Mouse (Mus musculus) liver, embryonic 15.5 days (tissue): ENCODE data around the gene Acbd3. TPM values are rescaled to one million over a fixed set of nuclear protein-coding genes. Genes with fewer than 3 reads are reported as not detected.

ENCODE experiments used
- ATAC-seq: fragments of 200-750 bp; cut with Nextera tagmentation; 2 replicates; pipeline ENCODE4 v1.8.0; 2017; ENCODE audit warnings: moderate number of reproducible peaks, mild to moderate bottlenecking, moderate library complexity; ENCODE audit not compliant: insufficient read depth
- H3K27ac ChIP-seq: fragments of 300-500 bp; sonication (generic); replicated peaks from 2 replicates; pipeline ENCODE4 v1.5.1; 2015; ENCODE audit warnings: mild to moderate bottlenecking, inconsistent platforms
- H3K27me3 ChIP-seq: fragments of 300-500 bp; sonication (generic); 2 replicates; pipeline ENCODE4 v1.6.1; 2015; ENCODE audit warnings: mild to moderate bottlenecking, inconsistent platforms
- H3K36me3 ChIP-seq: fragments of 300-500 bp; sonication (generic); replicated peaks from 2 replicates; pipeline ENCODE4 v1.6.1; 2015; ENCODE audit warnings: moderate library complexity, mild to moderate bottlenecking, inconsistent platforms
- H3K4me1 ChIP-seq: fragments of 300-500 bp; sonication (generic); replicated peaks from 2 replicates; pipeline ENCODE4 v1.6.1; 2015; ENCODE audit warnings: inconsistent platforms
- H3K4me2 ChIP-seq: fragments of 300-500 bp; sonication (generic); 2 replicates; pipeline ENCODE4 v1.6.1; 2015; ENCODE audit warnings: moderate library complexity, mild to moderate bottlenecking, inconsistent platforms
- H3K4me3 ChIP-seq: fragments of 300-500 bp; sonication (generic); replicated peaks from 2 replicates; pipeline ENCODE4 v1.5.1; 2015; ENCODE audit warnings: mild to moderate bottlenecking, inconsistent platforms
- H3K9ac ChIP-seq: fragments of 300-500 bp; sonication (generic); 2 replicates; pipeline ENCODE4 v1.6.1; 2015; ENCODE audit warnings: moderate library complexity, mild to moderate bottlenecking, inconsistent platforms
- H3K9me3 ChIP-seq: fragments of 300-500 bp; sonication (generic); replicated peaks from 2 replicates; pipeline ENCODE4 v1.6.1; 2016; ENCODE audit warnings: inconsistent platforms
- WGBS: fragments of 180-500 bp; shearing (Covaris S2); methylation state at CpG from one replicate; pipeline ENCODE4 v1.1.7; 2015; ENCODE audit warnings: mixed read lengths; ENCODE audit not compliant: insufficient replicate concordance; 5-methylcytosine and 5-hydroxymethylcytosine counted together
- polyA plus RNA-seq: library from polyadenylated mRNA; unstranded; fragments of >200 nt; fragmentation: Nextera tagmentation; extraction: Ambion mirVana; gene quantifications from 2 replicates; pipeline ENCODE4 v1.2.1, GENCODE M21; 2015

The Acbd3 gene
- polyA plus RNA-seq, 1 experiment from 2014 or later, result 7.6 TPM

DNA sequence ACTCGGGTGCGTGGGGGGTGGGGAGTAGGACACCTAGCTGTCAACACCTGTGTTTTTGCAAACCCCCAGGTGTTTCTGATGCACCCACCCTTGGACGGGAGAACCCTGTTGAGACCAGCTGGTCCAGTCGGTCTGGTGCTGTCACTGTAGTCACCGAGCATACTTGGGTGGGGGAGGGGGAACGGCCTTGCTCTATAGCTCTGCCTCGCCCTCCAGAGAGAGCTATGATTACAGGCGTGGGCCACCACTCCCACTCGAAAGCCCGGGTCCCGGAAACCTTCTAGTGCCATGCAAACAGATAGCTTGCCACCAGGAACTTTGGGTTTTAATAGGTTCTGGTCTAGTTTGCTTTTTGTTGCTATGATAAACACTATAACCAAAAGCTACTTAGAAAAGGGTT, 36.3 kb downstream of the Acbd3 start:
- peaks cover 17% of the 10 kb centered on the region for H3K27me3 ChIP-seq
- peaks cover 20% of the 10 kb centered on the region for H3K4me1 ChIP-seq
- no peaks in the 10 kb centered on the region for H3K36me3 ChIP-seq
- H3K27ac ChIP-seq, result no peak overlapping the region
- ATAC-seq, result no peak
- no peak overlapping the region for H3K4me3 ChIP-seq
- no peaks in the 10 kb centered on the region for H3K9me3 ChIP-seq
- H3K9ac ChIP-seq, result no peak overlapping the region
- no peak overlapping the region for H3K4me2 ChIP-seq
- 67% methylated on average over 11 of the region's 11 CpGs for WGBS

DNA sequence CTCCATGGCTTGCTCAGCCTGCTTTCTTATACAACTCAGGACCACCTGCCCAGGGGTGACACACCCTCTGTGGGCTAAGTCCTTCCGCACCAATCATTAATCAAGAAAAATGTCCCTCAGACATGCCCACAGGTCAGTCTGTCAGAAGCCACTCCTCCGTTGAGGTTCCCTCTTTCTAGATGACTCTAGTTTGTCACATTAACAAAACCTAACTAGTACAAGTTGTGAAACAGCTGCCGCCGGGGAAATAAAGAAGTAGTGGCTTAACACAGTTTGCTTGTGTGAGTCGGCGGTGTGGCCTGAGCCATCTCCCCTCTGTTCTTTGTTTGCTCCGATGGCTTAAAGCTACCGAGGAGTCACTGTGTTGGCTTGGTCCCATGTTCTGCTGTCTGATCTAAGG, 36.8 kb downstream of the Acbd3 start:
- H3K4me3 ChIP-seq, result no peak overlapping the region
- no peaks in the 10 kb centered on the region for H3K36me3 ChIP-seq
- ATAC-seq, result no peak
- WGBS, result 48% methylated on average over 8 of the region's 8 CpGs
- H3K27ac ChIP-seq, result 0 out of 2 replicates have a peak overlapping the region, but pooled peaks have one; percentile 45
- H3K4me2 ChIP-seq, result peak overlapping the region; percentile 61; the same call in 1 of the 2 replicates
- peaks cover 22% of the 10 kb centered on the region for H3K4me1 ChIP-seq
- peaks cover 17% of the 10 kb centered on the region for H3K27me3 ChIP-seq
- no peaks in the 10 kb centered on the region for H3K9me3 ChIP-seq
- H3K9ac ChIP-seq, result no peak overlapping the region

DNA sequence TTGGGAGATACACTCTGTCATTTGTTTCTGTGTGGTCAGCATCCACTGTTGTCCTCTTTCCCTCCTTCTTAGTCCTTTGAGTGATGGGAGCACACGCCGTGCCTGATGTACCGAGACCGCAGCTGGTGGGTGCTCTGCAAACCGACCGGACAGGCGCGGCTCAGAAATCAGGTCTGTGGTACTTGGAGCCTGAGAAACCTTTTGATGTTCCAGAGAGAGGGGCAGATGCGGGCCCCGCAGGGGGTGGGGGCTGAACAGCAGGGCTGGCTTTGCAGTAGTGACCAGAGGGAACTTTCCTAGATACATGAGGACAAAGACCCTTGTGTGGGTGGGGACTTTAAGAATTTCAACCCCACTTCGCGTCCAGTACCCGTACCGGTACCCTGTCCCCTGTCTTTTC, 37.5 kb downstream of the Acbd3 start:
- Histone ChIP-seq H3K9me3 (no peaks in the 10 kb centered on the region), H3K27ac (no peak overlapping the region), H3K36me3 (no peaks in the 10 kb centered on the region), H3K4me1 (peaks cover 25% of the 10 kb centered on the region), H3K27me3 (peaks cover 17% of the 10 kb centered on the region), H3K4me2 (peak overlapping the region; percentile 61), H3K9ac (0 out of 2 replicates have a peak overlapping the region, but pooled peaks have one; percentile 7), H3K4me3 (peak overlapping the region; percentile 35)
- 20% methylated on average over 14 of the region's 14 CpGs for WGBS
- no peak for ATAC-seq

DNA sequence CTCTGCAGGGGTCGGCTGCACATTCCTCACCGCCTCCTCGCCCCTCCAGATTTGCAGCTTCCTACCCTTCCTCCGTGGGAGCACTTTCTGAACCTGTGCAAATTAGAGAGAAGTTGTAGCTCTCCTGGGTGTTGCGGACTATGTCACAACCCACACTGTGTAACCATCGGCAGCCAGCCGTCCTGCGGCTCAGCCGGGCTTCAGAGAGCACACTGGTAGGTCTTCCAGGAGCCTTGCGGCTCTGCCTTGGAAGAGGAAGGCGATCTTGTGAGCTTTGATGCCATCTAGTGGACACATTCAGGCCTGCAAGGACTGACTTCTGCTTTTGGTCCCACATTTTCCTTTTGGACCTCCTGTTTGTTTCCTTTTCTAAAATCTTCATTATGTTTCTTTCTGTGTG, 38.0 kb downstream of the Acbd3 start:
- Histone ChIP-seq H3K4me2 (peak overlapping the region; percentile 61), H3K36me3 (no peaks in the 10 kb centered on the region), H3K27me3 (peaks cover 21% of the 10 kb centered on the region), H3K4me3 (peak overlapping the region; percentile 35), H3K9ac (no peak overlapping the region), H3K4me1 (peaks cover 30% of the 10 kb centered on the region), H3K9me3 (no peaks in the 10 kb centered on the region), H3K27ac (no peak overlapping the region)
- WGBS, result 2% methylated on average over 11 of the region's 11 CpGs
- ATAC-seq, result peak; percentile 35; the same call in 1 of the 2 replicates

DNA sequence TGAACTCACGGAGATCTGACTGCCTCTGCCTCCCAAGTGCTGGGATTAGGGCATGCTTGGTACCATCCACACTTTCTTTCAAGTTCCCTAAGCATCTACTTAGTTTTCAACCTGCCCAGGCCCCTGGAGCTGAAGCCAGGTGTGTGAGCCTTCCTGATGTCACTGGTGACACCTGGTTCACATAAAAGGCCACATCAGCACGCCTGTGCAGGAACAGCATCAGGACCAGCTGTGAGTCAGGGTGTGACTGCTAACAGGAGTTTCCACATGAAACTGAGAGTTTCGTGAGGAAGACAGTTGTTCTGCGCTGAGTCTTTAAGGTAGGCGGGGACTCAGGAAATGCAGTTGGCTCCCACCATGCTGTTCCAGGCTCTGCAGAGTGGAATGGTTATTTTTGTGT, 39.5 kb downstream of the Acbd3 start:
- no peaks in the 10 kb centered on the region for H3K36me3 ChIP-seq
- H3K9me3 ChIP-seq, result no peaks in the 10 kb centered on the region
- no peak overlapping the region for H3K9ac ChIP-seq
- peaks cover 31% of the 10 kb centered on the region for H3K4me1 ChIP-seq
- no peak overlapping the region for H3K4me3 ChIP-seq
- no peak for ATAC-seq
- H3K27me3 ChIP-seq, result peaks cover 34% of the 10 kb centered on the region
- H3K4me2 ChIP-seq, result no peak overlapping the region
- WGBS, result 63% methylated on average over 5 of the region's 5 CpGs
- H3K27ac ChIP-seq, result no peak overlapping the region

DNA sequence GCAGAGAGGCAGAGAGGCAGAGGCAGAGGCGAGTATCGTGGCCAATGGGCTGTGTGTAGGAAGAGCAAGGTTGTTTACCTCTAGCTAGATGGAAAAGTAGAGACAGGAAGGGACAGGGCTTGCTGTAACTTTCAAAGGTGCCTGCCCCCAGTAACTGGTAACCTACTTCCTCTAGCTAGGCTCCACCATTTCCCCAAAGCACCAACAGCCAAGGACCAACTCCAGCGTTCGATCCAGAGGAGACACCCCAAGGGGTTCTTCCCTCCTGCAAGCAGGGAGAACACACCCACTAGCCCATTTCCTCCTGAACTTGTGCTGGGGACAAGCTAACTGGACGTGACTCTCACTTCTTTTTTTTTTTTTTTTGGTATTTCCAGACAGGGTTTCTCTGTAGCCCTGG, 40.7 kb downstream of the Acbd3 start:
- no peak for ATAC-seq
- no peaks in the 10 kb centered on the region for H3K9me3 ChIP-seq
- H3K27ac ChIP-seq, result peak overlapping the region; percentile 38
- H3K4me3 ChIP-seq, result no peak overlapping the region
- 17% methylated on average over 5 of the region's 5 CpGs for WGBS
- no peak overlapping the region for H3K4me2 ChIP-seq
- H3K4me1 ChIP-seq, result peaks cover 37% of the 10 kb centered on the region
- no peaks in the 10 kb centered on the region for H3K36me3 ChIP-seq
- no peak overlapping the region for H3K9ac ChIP-seq
- peaks cover 34% of the 10 kb centered on the region for H3K27me3 ChIP-seq

DNA sequence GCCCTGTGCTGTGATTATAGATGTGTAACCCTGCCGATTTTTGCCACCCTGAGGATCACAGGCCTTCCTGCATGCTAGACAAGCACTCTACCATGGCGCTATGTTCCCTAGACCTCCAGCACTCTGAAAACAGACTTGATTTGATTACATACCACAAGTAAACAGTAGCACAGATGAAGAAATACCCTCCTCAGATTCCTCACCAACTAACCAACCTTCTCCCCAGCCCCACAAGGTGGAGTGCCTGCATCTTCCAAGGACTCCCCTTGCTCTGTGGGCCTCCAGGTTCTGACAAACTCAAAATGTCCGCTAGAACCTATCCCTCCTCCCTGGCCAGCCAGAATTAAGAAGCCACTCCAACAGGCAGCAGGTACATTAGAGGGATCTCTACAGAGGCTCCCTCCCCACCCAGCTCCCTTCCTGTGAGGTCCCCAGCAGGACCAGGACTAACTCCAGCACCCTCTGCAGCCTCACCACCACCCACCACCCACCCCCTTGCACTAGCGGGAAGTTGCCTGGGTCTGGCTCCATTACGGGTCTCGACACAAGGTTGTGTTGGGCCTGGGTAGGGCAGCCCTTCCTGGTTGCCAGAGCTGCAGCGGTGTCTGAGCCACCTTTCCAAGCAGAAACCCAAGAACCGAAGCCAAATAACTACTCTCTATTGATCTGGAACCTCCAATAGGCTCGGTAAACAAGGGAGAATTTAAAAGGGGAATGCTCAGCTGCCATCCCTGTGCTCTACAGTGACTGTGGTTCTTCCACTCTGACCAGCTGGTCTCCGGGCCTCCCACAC, 41.9 kb downstream of the Acbd3 start:
- 15% methylated on average over 10 of the region's 10 CpGs for WGBS
- Histone ChIP-seq H3K4me3 (peak overlapping the region; percentile 63), H3K4me1 (peaks cover 44% of the 10 kb centered on the region), H3K4me2 (peak overlapping the region; percentile 77), H3K27me3 (peaks cover 28% of the 10 kb centered on the region), H3K9ac (peak overlapping the region; percentile 57), H3K36me3 (no peaks in the 10 kb centered on the region), H3K27ac (peak overlapping the region; percentile 61; the same call in 1 of the 2 replicates), H3K9me3 (no peaks in the 10 kb centered on the region)
- peak; percentile 14 for ATAC-seq

DNA sequence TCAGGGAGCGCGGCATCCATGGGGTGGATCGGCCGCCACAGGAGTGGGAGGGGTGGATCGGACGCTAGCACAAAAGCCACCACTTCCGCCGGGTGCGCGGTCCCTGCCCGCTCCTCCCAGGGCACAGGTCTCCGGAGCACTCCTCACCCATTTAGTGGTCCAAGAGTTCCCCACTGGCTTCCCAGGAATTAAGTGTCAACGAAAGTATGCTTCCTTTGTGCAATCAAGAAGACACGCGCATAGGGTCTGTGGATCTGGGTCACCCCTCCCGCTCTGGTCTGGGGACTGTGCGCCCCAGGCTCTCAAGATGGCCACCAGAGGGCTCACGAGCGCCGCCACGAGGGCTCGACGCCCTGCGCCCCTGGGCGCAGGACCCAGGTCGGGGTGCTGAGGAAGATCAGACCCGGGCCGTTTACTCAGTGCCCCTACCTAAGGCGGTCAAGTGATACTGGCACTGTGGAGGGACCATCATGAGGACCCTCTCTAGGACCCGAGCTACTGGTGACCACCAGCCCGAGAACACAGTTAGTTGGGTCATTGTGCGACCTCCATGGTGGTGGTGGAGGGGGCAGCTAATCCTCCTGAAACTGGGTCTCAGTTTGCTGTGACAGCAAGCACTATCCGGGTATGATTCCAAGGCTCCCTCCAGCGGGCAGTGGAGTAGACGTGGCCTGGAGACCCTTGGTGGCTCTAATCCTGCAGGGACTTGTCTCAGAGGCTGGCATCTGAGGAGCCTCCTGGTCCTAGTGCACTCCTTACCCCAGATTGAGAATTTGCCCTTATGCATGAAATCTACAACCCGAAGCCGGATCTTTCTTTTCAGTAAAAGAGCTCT, 42.7 kb downstream of the Acbd3 start:
- Histone ChIP-seq H3K4me2 (peak overlapping the region; percentile 77), H3K36me3 (no peaks in the 10 kb centered on the region), H3K4me3 (peak overlapping the region; percentile 63), H3K27me3 (peaks cover 20% of the 10 kb centered on the region), H3K9me3 (no peaks in the 10 kb centered on the region), H3K9ac (peak overlapping the region; percentile 57), H3K27ac (peak overlapping the region; percentile 61; the same call in 1 of the 2 replicates), H3K4me1 (peaks cover 39% of the 10 kb centered on the region)
- WGBS, result 3% methylated on average over 37 of the region's 37 CpGs
- ATAC-seq, result peak; percentile 74

DNA sequence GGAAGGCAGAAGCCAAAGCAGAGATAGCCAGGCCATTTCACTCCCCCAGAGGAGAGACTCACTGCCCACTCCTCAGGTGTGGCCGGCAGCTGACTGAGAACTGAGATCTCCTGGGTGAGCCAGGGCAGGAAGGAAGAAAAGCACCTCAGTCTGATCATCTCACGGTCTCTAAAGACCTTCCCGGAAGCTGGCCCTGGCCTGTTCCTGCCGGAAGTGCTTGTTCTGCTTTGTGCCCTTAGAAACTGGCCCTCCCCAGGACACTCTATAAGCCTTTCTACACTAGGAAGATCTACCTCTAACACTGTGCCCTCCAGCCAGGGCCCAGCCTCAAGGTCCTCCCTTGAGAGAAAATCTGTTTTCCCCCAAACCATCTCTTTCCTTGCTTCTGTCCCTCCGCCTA, 45.5 kb downstream of the Acbd3 start:
- ATAC-seq, result no peak
- Histone ChIP-seq H3K36me3 (no peaks in the 10 kb centered on the region), H3K27me3 (peaks cover 17% of the 10 kb centered on the region), H3K9ac (no peak overlapping the region), H3K4me1 (peaks cover 34% of the 10 kb centered on the region), H3K4me3 (no peak overlapping the region), H3K27ac (no peak overlapping the region; the same call in 1 of the 2 replicates), H3K4me2 (no peak overlapping the region), H3K9me3 (no peaks in the 10 kb centered on the region; the same call in 1 of the 2 replicates)
- WGBS, result 49% methylated on average over 5 of the region's 5 CpGs

DNA sequence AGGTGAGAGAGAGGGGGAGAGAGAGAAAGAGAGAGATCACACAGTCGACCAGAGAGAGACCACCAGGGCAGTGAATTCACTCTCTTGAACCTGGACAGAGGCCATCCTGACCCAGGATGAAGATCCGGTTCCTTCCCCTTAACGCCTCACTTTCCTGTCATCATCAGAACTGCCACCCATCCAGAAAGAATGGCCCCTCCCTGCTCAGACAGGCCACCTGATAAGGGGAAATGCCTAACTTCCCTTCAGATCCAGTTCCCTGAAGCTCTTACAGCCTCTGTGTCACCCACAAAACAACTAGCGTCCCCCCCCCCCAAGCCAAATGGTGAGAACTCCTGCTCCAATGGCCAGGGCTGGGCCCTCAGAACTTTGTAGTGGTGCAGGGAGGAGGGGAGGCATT, 45.9 kb downstream of the Acbd3 start:
- no peak overlapping the region for H3K4me2 ChIP-seq
- ATAC-seq, result no peak

DNA sequence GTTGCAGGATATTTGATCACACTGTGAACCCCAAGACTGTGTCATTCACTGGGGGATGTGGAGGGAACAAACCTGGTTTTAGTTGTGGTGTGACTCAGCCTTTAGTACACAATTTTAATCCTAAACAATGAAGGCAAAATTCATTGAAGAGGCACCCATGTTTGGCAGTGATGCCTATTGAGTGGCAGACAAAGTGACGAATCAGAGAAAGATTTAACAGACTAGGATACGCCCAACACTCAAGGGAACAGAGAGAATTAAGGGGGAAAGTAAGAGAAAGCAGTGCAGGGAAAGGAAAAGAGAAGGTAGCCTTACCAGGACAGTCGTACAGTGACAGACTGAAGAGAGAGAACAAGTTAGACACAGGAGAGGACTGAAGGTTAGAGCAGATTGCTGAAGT, 46.4 kb downstream of the Acbd3 start:
- Histone ChIP-seq H3K4me1 (peaks cover 36% of the 10 kb centered on the region), H3K27ac (no peak overlapping the region), H3K27me3 (peaks cover 17% of the 10 kb centered on the region), H3K4me2 (no peak overlapping the region), H3K9ac (no peak overlapping the region), H3K4me3 (no peak overlapping the region), H3K36me3 (no peaks in the 10 kb centered on the region), H3K9me3 (no peaks in the 10 kb centered on the region; the same call in 1 of the 2 replicates)
- 77% methylated on average over 3 of the region's 3 CpGs for WGBS
- ATAC-seq, result no peak

More for the DNA sequence above, 45.9 kb downstream of the Acbd3 start:
- H3K27ac ChIP-seq, result no peak overlapping the region; the same call in 1 of the 2 replicates
- peaks cover 17% of the 10 kb centered on the region for H3K27me3 ChIP-seq
- H3K9ac ChIP-seq, result no peak overlapping the region
- WGBS, result 29% methylated on average over 4 of the region's 4 CpGs
- H3K9me3 ChIP-seq, result no peaks in the 10 kb centered on the region; the same call in 1 of the 2 replicates
- no peak overlapping the region for H3K4me3 ChIP-seq
- H3K4me1 ChIP-seq, result peaks cover 37% of the 10 kb centered on the region
- H3K36me3 ChIP-seq, result no peaks in the 10 kb centered on the region
